8 mouse cellular contexts compared by ENCODE assay signal in the genomic region with DNA sequence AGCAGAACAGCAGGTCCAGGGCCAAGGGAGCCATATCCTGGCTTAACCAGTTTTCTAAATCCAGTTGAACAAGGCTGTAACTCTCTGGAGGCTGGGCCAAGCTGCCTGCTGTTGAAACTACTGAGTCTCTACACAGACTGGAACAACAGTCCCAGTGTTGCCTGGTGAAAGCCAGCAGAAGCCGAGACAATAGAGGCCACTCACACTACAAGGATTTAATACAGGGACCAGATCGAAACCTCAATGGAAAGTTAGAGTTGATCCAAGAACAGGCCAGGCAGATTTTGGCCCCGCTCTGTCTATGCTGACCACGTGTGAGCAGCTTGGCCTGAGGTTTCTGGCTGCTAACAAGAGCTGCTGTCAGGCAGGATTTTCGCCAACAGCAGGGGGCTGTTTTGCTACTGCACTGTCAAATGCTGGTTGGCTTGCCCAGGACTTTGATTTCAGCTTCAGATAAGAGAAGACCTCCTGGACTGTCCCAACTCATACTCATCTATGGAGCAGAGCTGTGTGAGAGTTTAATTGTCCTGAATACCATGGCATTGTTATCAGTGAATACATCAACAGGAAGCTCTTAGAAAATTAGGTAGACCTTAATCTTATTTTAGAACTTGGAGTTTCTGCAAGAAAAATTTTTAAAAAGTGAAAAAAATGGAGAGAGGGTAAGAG.
DNase-seq lines count a peak whose midpoint lies in the region; ATAC-seq and TF ChIP-seq lines count a peak whose summit lies in the region.

No protein-coding gene starts in this region.

- H3K9me3 ChIP-seq in forebrain, embryonic 11.5 days (ENCODE audit: control insufficient read depth, low read length): no peaks in the 10 kb centered on the region

- no peak overlapping the region for H3K4me3 ChIP-seq in forebrain, embryonic 11.5 days (ENCODE audit: low read depth, low read length)
- no peak overlapping the region for H3K4me3 ChIP-seq in layer of hippocampus, adult 2 months

- peak; percentile 42; the same call in 1 of the 2 replicates for ATAC-seq in forebrain, embryonic 11.5 days (replicated peaks; ENCODE audit: low FRiP score)

- no peak overlapping the region for H3K4me2 ChIP-seq in forebrain, embryonic 11.5 days (ENCODE audit: low read depth, low read length, severe bottlenecking)

- peak; percentile 58 for TF ChIP-seq CTCF in layer of hippocampus, adult 2 months (conservative IDR thresholded peaks at IDR 0.05)

- intact Hi-C loops in heart, postnatal 36 days (cut with DNase I): loop anchor here (5.0 kb wide), 2 partner anchors 59 to 206 kb away; no protein-coding TSS in a partner anchor

- H3K4me1 ChIP-seq in forebrain, embryonic 11.5 days (replicated peaks; ENCODE audit: control insufficient read depth, insufficient read depth, low read length): no peaks in the 10 kb centered on the region

- no peaks in the 10 kb centered on the region for H3K27me3 ChIP-seq in forebrain, embryonic 11.5 days (ENCODE audit: control insufficient read depth, insufficient read depth, low read length)

- no peaks in the 10 kb centered on the region for H3K36me3 ChIP-seq in forebrain, embryonic 11.5 days (ENCODE audit: control insufficient read depth, insufficient read depth, low read length)

- H3K9ac ChIP-seq in forebrain, embryonic 11.5 days (ENCODE audit: low read length): no peak overlapping the region

- peak; percentile 3 for DNase-seq in kidney, adult 11 months
- DNase-seq in kidney, adult 8-10 months: no peak
- DNase-seq in forebrain, embryonic 11.5 days (ENCODE audit: low spot score): peak; percentile 57
- peak; percentile 29 to 30 for DNase-seq in heart, postnatal 36 days
- peak; percentile 40 to 78 for DNase-seq in layer of hippocampus, adult 2 months (ENCODE audit: low spot score in 2 of 2)
- peak; percentile 24 for DNase-seq in lung, postnatal 14 days
- peak; percentile 60 for DNase-seq in skeletal muscle tissue, adult 2 months (ENCODE audit: low read depth, low spot score)
- no peak for DNase-seq in natural killer cell, adult 2 months (ENCODE audit: low spot score in 2 of 2)

- WGBS in forebrain, embryonic 11.5 days: 12% methylated on average over 5 of the region's 5 CpGs

- H3K27ac ChIP-seq in forebrain, embryonic 11.5 days (ENCODE audit: low read depth, low read length): no peak overlapping the region
- peak overlapping the region; percentile 67; the same call in 1 of the 2 replicates for H3K27ac ChIP-seq in layer of hippocampus, adult 2 months

Comparison
In these comparisons a context has a peak if more than half of its experiments do, and no peak if none do; other contexts are left out.
1. DNase-seq: peak in kidney, adult 11 months (single experiment), forebrain, embryonic 11.5 days (single experiment), heart, postnatal 36 days (2 of 2), layer of hippocampus, adult 2 months (2 of 2), lung, postnatal 14 days (single experiment) and skeletal muscle tissue, adult 2 months (single experiment); none in kidney, adult 8-10 months (0 of 2) and natural killer cell, adult 2 months (0 of 2).